Mouse (Mus musculus): Measurements from ENCODE around the gene Palm2. TPM values are rescaled to one million over a fixed set of nuclear protein-coding genes. Genes with fewer than 3 reads are reported as not detected.

Palm2 gene
- polyA plus RNA-seq, 1 experiment from 2014 or later, result 2.6 TPM

GRCm38 (mm10) chr4:57557102-57557501, 123.1 kb downstream of the Palm2 start:
- H3K9me3 ChIP-seq, result no peaks in the 10 kb centered on the region
- no peaks in the 10 kb centered on the region for H3K36me3 ChIP-seq
- no peaks in the 10 kb centered on the region for H3K4me1 ChIP-seq
- H3K4me2 ChIP-seq (replicated peaks), result no peak overlapping the region
- H3K27me3 ChIP-seq (replicated peaks), result no peaks in the 10 kb centered on the region
- H3K27ac ChIP-seq, result no peak overlapping the region
- H3K9ac ChIP-seq, result no peak overlapping the region
- WGBS, result 95% methylated on average over 2 of the region's 2 CpGs
- ATAC-seq (ENCODE audit: low FRiP score, low read depth), result no peak
- H3K4me3 ChIP-seq, result no peak overlapping the region

- 88% methylated on average over 1 of the region's 1 CpGs for WGBS
- Histone ChIP-seq H3K27ac (no peak overlapping the region), H3K36me3 (no peaks in the 10 kb centered on the region), H3K4me2 (replicated peaks) (no peak overlapping the region), H3K27me3 (replicated peaks) (no peaks in the 10 kb centered on the region), H3K4me3 (no peak overlapping the region), H3K9ac (no peak overlapping the region), H3K4me1 (no peaks in the 10 kb centered on the region), H3K9me3 (no peaks in the 10 kb centered on the region)
- no peak for ATAC-seq (ENCODE audit: low FRiP score, low read depth)
These were observed 125.4 kb downstream of the Palm2 start for GRCm38 (mm10) chr4:57559438-57559837.

DNA sequence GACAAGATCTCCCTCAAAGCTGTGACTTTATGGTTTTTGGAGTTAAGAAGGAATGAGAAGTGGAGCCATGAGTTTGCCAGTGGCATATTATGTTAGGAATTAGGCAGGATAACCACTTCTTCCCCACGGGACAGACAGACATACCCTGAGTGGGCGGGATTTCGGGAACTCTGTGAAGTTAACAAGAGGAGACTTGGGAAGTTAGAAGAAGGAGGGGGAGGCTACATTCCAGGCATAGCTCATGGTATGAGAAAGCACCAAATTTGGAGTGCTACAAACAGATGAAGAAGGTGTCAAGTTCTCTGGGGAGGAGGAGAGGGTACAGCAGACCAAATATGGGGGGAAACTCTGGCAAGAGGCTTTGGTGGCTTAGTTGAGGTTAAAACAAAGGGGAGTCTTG, 126.0 kb downstream of the Palm2 start:
- WGBS, result 66% methylated on average over 3 of the region's 3 CpGs
- Histone ChIP-seq H3K27ac (no peak overlapping the region), H3K9me3 (no peaks in the 10 kb centered on the region), H3K4me1 (no peaks in the 10 kb centered on the region), H3K4me3 (no peak overlapping the region), H3K9ac (no peak overlapping the region), H3K4me2 (replicated peaks) (no peak overlapping the region), H3K36me3 (no peaks in the 10 kb centered on the region), H3K27me3 (replicated peaks) (no peaks in the 10 kb centered on the region)
- no peak for ATAC-seq (ENCODE audit: low FRiP score, low read depth)

GRCm38 (mm10) chr4:57561055-57561454, 127.0 kb downstream of the Palm2 start:
- no peak overlapping the region for H3K27ac ChIP-seq
- ATAC-seq (ENCODE audit: low FRiP score, low read depth), result no peak
- no peak overlapping the region for H3K4me3 ChIP-seq
- no peaks in the 10 kb centered on the region for H3K4me1 ChIP-seq
- H3K27me3 ChIP-seq (replicated peaks), result no peaks in the 10 kb centered on the region
- H3K9ac ChIP-seq, result no peak overlapping the region
- no peak overlapping the region for H3K4me2 ChIP-seq (replicated peaks)
- WGBS, result 83% methylated on average over 6 of the region's 6 CpGs
- no peaks in the 10 kb centered on the region for H3K36me3 ChIP-seq
- H3K9me3 ChIP-seq, result no peaks in the 10 kb centered on the region

DNA sequence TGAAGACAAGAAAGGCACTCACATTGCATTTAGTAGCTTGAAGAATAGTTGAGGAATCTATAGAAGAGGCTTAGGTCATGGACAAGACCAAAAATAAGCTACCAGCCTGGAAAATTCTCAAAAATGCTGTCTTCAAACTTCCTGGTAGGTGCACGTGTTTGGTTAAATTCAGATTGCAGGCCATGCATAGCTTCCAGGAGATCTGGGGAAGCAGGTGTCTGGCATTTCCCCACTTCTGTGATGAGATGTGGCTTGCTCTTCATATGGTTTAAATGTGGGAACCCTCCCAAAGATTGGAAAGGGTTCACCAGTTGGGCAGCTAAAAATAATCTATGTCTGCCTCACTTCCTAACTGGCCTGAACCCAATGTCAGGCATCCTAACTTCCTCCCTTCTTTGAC, 131.2 kb downstream of the Palm2 start:
- 88% methylated on average over 1 of the region's 1 CpGs for WGBS
- Histone ChIP-seq H3K36me3 (no peaks in the 10 kb centered on the region), H3K27me3 (replicated peaks) (peaks cover 21% of the 10 kb centered on the region), H3K4me2 (replicated peaks) (no peak overlapping the region), H3K4me3 (no peak overlapping the region), H3K4me1 (peaks cover 14% of the 10 kb centered on the region), H3K9ac (no peak overlapping the region), H3K9me3 (no peaks in the 10 kb centered on the region), H3K27ac (no peak overlapping the region)
- ATAC-seq (ENCODE audit: low FRiP score, low read depth), result no peak

DNA sequence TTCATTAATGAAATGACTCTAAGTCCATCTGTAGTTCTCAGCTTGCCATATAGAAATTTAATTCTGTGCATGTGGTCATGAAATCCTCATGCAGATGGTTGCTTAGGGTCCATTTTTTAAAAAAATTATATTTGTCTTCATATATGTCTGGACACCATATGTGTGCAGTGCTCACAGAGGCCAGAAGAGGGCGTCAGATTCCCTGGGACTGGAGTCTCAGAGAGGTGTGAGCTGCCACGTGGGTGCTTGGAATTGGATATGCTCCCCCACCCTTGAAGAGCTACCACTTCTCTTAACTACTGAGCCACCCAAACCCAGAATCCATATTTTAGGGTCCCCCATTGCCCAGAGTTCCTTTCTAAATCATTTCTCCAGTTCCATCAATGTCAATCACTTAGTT, 131.8 kb downstream of the Palm2 start:
- no peak overlapping the region for H3K27ac ChIP-seq

GRCm38 (mm10) chr4:57567666-57568206, 133.7 kb downstream of the Palm2 start, which contains the start of gene Pakap:
Gene Pakap, plus strand, starts transcription at chr4:57568179.
- H3K4me2 ChIP-seq (replicated peaks), result peak within 1 kb of the TSS; percentile 95
- no peak within 1 kb of the TSS for H3K27ac ChIP-seq
- WGBS, result under 1% methylated on average over 43 of the region's 51 CpGs
- peak within 1 kb of the TSS; percentile 49 for H3K4me3 ChIP-seq
- no peaks in the 10 kb centered on the region for H3K36me3 ChIP-seq
- H3K9me3 ChIP-seq, result no peaks in the 10 kb centered on the region
- peaks cover 14% of the 10 kb centered on the region for H3K4me1 ChIP-seq
- ATAC-seq (ENCODE audit: low FRiP score, low read depth), result peak; percentile 86
- H3K27me3 ChIP-seq (replicated peaks), result peaks cover 21% of the 10 kb centered on the region
- peak within 1 kb of the TSS; percentile 61 for H3K9ac ChIP-seq

More for the DNA sequence above, 131.8 kb downstream of the Palm2 start:
- H3K9ac ChIP-seq, result no peak overlapping the region
- H3K4me3 ChIP-seq, result no peak overlapping the region
- 59% methylated on average over 2 of the region's 2 CpGs for WGBS
- H3K4me2 ChIP-seq (replicated peaks), result no peak overlapping the region
- ATAC-seq (ENCODE audit: low FRiP score, low read depth), result no peak
- no peaks in the 10 kb centered on the region for H3K36me3 ChIP-seq
- peaks cover 21% of the 10 kb centered on the region for H3K27me3 ChIP-seq (replicated peaks)
- no peaks in the 10 kb centered on the region for H3K9me3 ChIP-seq
- peaks cover 14% of the 10 kb centered on the region for H3K4me1 ChIP-seq

DNA sequence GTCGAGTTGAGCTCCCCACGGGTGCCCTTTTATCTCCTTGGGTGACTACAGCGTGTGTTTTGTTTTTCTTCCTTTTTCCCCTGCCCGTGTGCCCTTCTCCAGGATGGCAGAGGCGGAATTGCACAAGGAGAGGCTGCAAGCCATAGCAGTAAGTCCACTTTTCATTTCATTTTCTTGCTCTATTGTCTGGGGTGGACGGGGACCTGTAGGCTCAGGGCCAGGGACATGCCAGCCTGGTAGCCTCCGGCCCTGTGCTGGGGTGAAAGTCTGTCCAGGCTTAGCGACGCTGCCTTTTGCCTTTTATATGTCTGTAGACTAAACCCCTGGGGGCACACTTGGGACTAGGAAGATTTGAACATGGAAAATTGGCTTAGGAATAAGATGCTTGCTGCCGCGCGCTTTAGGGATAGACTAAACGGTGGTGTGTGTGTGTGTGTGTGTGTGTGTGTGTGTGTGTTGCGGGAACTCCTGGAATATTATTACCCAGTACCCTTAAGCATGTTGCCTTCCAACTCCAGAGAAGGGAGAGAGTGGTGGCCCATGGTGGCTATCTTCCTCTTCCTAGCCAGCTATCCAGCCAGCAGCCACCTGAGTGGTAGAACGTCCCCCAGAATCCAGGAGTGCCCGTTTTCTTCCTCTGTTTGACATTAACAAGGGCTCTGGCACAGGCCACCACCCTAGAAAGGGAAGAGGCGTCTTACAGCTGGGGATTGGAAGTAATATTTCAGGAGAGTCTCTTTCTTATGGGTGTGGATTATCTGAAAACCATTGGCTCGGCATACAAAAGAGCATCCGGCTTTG, 134.4 kb downstream of the Palm2 start:
- 54% methylated on average over 19 of the region's 19 CpGs for WGBS
- Histone ChIP-seq H3K4me2 (replicated peaks) (peak overlapping the region; percentile 95), H3K36me3 (no peaks in the 10 kb centered on the region), H3K4me1 (peaks cover 14% of the 10 kb centered on the region), H3K27ac (no peak overlapping the region), H3K9ac (peak overlapping the region; percentile 61), H3K27me3 (replicated peaks) (peaks cover 21% of the 10 kb centered on the region), H3K4me3 (peak overlapping the region; percentile 49), H3K9me3 (no peaks in the 10 kb centered on the region)
- ATAC-seq (ENCODE audit: low FRiP score, low read depth), result peak; percentile 20; the same call in 1 of the 2 replicates

- no peak overlapping the region for H3K27ac ChIP-seq
- 78% methylated on average over 4 of the region's 4 CpGs for WGBS
- no peaks in the 10 kb centered on the region for H3K36me3 ChIP-seq
- H3K4me1 ChIP-seq, result peaks cover 14% of the 10 kb centered on the region
- H3K27me3 ChIP-seq (replicated peaks), result peaks cover 21% of the 10 kb centered on the region
- no peak overlapping the region for H3K4me3 ChIP-seq
- H3K9me3 ChIP-seq, result no peaks in the 10 kb centered on the region
- no peak overlapping the region for H3K9ac ChIP-seq
- peak overlapping the region; percentile 95 for H3K4me2 ChIP-seq (replicated peaks)
- ATAC-seq (ENCODE audit: low FRiP score, low read depth), result no peak
These were observed 135.0 kb downstream of the Palm2 start for GRCm38 (mm10) chr4:57569069-57569355.

DNA sequence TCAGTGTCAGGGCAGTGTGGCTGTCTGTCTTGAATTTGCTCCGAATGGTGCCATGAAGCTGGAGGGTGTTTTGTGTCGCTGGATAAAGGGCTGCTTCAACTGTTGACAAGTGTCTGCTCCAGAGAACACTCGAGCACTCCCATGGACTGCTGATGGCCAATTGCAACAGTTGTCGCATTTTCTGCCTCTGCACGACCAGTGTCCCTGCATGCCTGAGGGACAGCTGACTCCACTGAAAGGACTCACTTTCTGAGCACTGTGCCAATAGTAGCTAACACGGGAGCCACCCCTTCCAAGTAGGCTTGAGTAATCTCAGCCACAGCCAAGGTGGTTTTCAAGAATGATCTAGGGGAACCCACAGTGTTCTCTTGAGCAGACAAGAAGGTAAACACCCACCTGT, 135.7 kb downstream of the Palm2 start:
- H3K27ac ChIP-seq, result no peak overlapping the region
- peaks cover 14% of the 10 kb centered on the region for H3K4me1 ChIP-seq
- H3K36me3 ChIP-seq, result no peaks in the 10 kb centered on the region
- no peaks in the 10 kb centered on the region for H3K9me3 ChIP-seq
- WGBS, result 74% methylated on average over 6 of the region's 6 CpGs
- no peak overlapping the region for H3K9ac ChIP-seq
- H3K4me2 ChIP-seq (replicated peaks), result no peak overlapping the region
- no peak overlapping the region for H3K4me3 ChIP-seq
- ATAC-seq (ENCODE audit: low FRiP score, low read depth), result no peak
- H3K27me3 ChIP-seq (replicated peaks), result peaks cover 21% of the 10 kb centered on the region

DNA sequence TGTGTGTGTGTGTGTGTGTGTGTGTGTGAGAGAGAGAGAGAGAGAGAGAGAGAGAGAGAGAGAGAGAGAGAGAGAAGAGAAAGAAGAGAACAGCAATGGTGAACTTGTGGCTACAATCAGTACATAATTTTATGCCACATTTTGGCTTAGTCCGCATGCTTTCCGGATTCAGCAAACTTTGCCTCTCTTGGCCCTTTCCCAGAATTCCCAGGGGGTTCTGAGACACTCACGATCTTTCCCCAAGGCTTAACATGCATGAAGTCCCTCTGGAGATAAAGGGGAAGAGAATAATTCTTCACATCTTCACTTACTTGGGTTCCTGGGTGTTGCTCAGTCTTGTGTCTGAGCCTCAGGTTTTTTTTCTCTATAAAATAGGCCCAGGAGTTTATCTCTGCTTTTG, 136.2 kb downstream of the Palm2 start:
- Histone ChIP-seq H3K4me1 (peaks cover 14% of the 10 kb centered on the region), H3K9me3 (no peaks in the 10 kb centered on the region), H3K27ac (no peak overlapping the region), H3K9ac (no peak overlapping the region), H3K27me3 (replicated peaks) (peaks cover 21% of the 10 kb centered on the region), H3K4me2 (replicated peaks) (no peak overlapping the region), H3K4me3 (no peak overlapping the region), H3K36me3 (no peaks in the 10 kb centered on the region)
- 83% methylated on average over 3 of the region's 3 CpGs for WGBS
- ATAC-seq (ENCODE audit: low FRiP score, low read depth), result no peak

DNA sequence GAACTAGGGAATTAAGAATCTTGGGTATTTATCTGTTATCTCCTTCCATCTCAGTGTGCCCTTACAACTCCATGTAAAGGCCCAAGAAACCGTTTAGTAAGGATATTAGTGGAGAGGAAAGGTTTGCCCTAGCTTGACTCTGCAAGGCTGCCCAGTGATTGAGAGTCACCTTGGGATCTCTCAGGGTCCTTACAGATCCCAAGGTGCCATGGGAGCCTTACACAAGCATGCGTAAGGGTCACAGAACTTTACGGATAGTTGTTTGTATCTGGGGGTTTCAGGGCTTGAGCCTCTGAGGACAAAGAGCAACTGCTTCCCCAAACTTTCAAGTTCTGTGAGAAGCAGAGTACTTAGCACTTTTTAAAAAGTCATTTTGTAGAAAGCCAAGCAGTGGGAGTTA, 140.1 kb downstream of the Palm2 start:
- Histone ChIP-seq H3K4me3 (no peak overlapping the region), H3K4me1 (no peaks in the 10 kb centered on the region), H3K27ac (no peak overlapping the region), H3K9ac (no peak overlapping the region), H3K9me3 (no peaks in the 10 kb centered on the region), H3K36me3 (no peaks in the 10 kb centered on the region), H3K4me2 (replicated peaks) (no peak overlapping the region), H3K27me3 (replicated peaks) (no peaks in the 10 kb centered on the region)
- 88% methylated on average over 3 of the region's 3 CpGs for WGBS
- ATAC-seq (ENCODE audit: low FRiP score, low read depth), result no peak

GRCm38 (mm10) chr4:57574646-57575045, 140.6 kb downstream of the Palm2 start:
- no peak for ATAC-seq (ENCODE audit: low FRiP score, low read depth)
- no peak overlapping the region for H3K4me2 ChIP-seq (replicated peaks)
- H3K36me3 ChIP-seq, result no peaks in the 10 kb centered on the region
- no peaks in the 10 kb centered on the region for H3K9me3 ChIP-seq
- WGBS, result 91% methylated on average over 6 of the region's 6 CpGs
- no peak overlapping the region for H3K27ac ChIP-seq
- no peak overlapping the region for H3K9ac ChIP-seq
- H3K4me1 ChIP-seq, result no peaks in the 10 kb centered on the region
- H3K27me3 ChIP-seq (replicated peaks), result no peaks in the 10 kb centered on the region
- no peak overlapping the region for H3K4me3 ChIP-seq

All from neural tube, embryonic 12.5 days (tissue).